Mouse (Mus musculus) telencephalon, adult 2 months (tissue): Measurements from ENCODE around the gene Fcrla.

Source experiments
- DNase-seq: peaks from one replicate; pipeline ENCODE4 v3.0.0-alpha.2; 2011; ENCODE audit warnings: low read depth, low spot score

The Fcrla gene

DNA sequence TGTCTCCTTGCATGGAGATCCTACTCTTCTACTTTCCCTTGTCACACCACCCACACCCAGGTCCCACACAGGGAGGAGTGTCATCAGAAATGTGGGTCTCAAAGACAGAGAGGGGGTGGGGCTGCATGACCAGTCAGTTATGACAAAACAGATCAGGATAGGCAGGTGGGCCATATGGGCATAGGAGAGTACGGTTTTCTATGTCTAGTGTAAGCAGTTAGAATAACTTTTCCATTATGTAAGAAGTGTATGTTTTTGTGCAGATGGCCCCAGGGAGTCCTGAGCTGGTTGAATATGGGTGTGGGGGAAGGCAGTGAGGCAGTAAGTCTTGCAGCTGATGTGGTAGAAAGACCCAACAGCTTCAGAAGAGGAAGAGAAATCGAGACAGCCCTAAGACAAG, 1.1 kb upstream of the Fcrla start:
- no peak for DNase-seq

DNA sequence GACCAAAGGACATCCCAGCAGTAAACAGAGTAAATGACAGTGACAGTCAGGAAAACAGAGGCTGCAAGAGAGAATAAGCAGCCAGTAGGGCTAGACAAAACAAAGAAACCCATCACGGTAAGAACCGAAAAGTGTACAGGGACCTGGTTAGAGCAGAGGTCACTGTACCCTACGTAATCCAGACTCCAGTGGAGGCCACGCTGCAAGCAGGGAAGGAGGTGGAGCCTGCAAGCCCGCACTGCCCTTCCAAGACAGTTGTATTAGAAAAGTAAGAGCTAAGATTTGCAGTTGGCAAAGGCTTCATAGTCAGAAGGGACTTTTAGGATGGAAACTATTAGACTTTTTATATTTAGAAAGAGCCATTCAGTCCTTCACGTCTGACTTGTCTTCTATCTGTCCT, 442 bp downstream of the Fcrla start:
- DNase-seq: no peak

DNA sequence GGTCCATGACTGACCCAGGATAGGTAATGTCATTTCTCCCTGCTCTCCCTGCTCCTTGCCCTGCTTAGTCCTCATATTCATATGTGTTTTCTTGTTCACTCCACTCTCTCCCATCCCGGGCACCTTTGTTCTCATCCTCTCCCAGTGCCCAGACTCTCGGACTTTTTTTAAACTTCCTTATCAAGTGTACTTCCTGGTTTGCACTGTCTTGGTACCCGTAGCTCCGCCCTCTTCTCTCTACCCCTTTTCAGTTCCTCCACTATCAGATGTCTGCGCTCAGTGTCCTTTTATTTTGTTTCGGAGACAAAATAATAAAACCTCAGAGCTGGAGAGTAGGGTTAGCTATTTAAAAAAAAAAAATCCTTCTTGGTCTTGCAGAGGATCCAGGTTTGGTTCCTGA, 2.9 kb downstream of the Fcrla start:
- no peak for DNase-seq

DNA sequence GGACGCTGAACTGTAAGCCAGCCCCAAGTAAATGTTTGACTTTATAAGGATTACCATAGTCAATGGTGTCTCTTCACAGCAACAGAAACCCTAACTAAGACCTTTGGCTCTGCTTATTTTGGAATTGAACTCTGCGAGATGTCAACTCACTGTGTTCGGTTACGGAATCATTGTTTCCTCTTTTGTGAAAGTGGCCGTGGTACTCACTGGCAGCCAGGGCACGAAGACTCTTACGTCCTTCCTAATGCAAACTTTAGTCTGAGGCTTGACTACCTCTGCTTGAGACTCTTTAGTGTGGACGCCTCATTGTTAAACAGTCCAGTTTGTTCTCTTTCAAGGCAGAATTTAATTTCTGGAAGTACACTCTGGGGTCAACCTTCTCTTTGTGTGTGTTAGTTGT, 8.1 kb downstream of the Fcrla start:
- DNase-seq: no peak

DNA sequence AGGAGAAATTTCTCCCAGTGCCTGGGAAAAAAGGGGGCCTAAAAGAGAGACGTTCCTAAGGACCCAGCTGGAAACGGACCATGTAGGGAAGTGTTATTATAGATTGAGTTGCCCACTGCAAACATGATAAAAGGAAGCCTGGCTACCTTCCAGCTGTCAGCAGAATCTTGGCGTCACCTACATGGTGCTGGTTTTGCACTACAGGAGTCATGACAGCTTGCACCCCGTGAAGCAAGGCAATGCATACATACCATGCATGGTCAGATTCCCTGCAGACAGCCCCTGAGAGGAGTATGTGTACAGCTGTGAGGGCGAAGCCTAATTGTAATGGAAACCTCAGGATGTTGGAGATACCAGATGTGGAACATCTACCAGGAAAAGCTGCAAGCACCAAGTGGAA, 11.7 kb downstream of the Fcrla start:
- no peak for DNase-seq

DNA sequence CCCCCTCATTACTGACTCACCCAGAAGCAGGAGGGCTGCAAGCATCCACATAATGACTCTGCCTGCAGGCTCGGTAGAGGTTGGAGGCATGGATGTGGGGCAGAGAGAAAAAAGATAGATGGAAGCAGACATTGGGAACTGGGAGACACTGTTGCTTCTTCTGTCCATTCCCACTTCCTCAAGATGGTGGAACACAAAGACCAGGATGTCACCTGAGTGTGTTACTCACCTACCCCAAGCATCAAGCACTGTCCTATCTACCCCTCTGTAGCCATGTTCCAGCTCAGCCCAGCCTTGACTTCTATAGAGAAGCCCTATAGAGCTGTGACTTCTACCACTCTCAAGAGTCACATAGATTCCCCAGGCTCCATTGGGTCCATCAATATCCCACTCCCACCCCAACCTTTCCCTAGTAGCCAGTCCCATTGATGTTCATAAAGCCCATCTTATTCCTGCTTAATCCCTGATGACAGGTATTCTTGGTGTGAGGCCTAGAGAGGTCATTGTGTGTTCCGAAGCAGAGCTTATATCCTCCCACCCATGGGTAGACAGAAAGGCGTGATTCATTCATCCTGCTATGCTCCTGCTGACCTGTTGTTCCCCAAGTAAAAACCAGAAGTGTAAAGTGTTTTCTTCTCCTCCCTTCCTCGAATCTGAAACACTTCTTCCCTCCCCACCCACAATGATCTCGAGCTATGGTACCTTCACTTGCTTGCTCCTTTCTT, 14.3 kb downstream of the Fcrla start, which contains the start of gene Fcrlb:
Fcrlb (minus strand) TSS at position 51 of the 725 bp plus-strand sequence.
- DNase-seq: no peak

DNA sequence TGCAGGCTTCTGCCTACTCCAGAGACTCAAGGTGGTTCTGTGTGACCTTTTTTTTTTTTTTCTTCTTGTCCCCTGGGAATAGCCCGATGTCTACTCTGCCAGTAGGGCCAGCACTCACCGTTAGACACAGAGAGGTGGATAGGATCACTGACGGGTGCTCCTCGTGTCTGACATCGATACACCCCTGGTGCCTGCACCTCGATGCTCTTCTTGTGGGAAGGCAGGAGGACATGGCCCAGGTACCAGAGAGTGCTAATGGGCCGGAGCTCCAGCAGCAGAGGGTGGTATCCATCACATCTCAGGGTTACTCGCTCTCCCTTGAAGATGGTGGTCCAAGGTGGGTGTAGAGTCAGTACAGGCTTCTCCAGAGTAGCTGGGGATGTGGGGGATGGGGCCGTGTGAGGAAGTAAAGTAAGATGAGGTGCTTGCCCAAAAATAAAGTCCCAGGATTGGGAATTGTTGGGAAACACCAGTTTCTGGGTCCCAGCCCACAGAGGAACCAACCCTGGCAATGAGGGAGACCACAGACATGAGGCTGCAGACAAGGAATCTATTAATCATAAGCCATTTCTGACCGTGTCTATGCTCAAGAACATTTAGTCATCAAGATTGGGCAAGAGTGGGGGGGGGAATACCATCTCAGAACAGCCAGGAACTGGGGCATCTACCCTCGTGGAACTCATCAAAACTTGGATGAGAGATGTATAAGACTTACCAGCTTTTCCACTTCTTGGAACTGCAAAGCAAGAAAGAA, 15.3 kb downstream of the Fcrla start:
- no peak for DNase-seq

DNA sequence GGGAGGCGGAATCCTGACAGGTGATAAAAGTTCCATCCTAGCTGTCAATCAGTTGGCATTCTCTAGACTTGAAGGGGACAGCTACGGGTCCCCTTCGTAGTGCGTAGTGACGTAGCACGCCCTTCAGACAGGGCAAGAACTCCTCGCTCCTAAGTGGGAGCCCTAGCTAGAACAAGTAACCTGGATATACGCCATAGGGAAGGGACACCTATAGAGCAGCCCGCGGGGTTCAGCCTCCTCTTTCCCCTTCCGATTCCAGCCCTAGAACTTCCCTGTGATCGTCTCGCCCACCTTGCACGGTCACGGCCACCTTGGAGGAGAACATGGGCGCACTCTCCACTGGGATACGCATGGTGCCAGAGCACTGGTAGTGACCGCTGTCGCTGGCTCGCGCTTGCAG, 19.0 kb downstream of the Fcrla start:
- DNase-seq: no peak

DNA sequence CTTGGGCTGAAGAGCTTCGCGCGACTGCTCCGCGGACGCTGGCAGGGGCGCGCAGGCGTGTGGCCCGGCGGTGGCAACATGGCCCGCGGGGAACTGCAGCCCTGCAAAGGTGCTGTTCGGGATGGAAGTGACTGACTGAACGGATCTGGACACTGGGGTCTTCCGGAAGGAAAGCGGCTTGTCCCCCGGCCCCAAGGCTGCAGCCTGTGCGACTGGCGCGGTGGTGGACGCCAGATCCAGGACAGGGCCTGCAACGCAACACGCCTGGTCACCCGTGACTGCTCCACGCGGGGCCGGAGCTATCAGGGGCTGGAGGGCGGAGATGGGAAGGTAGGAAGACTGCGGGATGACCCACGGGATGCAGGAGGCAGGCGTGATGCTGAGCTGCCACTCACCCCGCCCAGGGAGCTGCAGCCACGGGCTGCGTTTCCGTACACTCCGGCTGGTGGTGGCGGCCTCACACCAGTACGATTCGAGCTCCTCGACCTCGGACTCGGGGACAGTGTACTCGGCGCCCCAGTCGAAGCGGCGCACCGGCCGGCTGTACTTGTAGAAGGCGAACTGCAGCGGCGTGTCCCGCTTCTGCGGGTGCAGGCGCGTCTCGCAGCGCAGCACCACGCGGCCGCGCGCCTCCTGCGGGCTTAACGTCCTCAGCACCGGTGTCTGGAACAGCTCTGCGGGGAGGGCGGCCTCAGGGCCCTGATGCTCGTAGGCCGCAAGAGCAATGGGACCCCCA, 19.8 kb downstream of the Fcrla start:
- no peak for DNase-seq

DNA sequence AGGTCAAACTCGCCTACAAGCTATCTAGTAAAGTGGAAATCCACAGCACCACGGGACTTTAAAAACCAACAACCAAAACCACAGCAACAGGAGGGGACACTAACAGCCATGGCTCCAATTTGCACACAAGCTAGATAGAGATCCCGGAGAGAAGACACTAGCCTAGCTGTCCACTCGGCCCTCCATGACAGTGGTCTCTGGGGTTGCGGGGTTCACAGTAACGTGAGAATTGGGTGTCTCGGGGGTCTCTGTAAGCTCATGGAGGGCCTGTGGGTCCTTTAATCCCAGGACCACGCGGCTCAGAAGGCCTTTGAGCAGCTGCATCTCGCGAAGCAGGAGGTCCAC, 20.3 kb downstream of the Fcrla start:
- DNase-seq: no peak

DNA sequence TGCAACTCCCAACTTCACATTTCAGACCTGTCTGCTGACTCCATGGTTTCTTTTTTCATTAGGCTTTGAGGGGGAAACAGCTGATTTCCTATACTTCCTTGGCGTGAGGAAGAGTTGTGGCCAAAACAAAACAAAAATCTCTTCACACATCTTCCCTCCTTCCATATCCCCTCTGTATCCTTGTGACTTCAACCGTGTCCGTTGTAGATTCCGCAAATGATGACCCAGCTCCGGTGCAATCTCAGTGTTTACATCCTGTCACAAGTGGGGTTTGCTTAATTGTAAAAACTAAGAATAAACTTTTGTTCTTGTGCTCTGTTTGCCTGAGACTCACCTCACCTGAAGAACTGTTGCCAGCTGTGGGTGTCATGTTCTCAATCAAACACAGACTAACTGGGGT, 23.9 kb downstream of the Fcrla start:
- DNase-seq: no peak

DNA sequence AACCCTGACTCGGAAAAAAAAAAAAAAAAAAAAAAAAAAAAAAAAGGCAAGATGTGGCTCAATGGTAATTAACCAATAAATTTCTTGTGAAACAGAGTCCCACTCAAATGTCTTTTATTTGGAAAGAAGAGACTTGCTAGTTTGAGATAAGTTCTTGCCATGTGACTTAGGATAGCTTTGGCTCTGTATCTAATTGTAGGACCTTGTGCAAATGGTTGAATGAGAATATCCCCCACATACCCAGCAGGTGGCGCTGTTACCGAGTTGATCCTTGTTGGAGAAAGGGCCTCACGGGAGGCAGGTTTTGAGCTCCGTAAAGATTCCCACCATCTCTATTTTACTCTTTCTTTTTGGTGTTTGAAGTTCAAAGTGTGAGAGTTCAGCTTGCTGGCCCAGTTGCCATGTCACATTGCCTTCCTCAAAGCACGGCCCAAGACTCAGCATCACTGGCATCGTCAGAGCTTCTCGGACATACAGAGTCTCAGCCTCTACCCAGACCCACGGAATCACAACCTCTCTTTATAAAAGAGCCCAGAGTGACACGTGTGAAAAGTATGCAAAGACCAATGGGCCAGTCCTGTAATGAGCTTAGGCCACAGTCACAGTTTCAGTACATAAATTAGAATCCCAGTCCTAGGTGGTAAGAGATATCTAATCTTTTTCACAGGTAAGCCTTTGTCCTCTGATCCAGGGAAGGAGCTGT, 25.7 kb downstream of the Fcrla start:
- peak; percentile 50 for DNase-seq

DNA sequence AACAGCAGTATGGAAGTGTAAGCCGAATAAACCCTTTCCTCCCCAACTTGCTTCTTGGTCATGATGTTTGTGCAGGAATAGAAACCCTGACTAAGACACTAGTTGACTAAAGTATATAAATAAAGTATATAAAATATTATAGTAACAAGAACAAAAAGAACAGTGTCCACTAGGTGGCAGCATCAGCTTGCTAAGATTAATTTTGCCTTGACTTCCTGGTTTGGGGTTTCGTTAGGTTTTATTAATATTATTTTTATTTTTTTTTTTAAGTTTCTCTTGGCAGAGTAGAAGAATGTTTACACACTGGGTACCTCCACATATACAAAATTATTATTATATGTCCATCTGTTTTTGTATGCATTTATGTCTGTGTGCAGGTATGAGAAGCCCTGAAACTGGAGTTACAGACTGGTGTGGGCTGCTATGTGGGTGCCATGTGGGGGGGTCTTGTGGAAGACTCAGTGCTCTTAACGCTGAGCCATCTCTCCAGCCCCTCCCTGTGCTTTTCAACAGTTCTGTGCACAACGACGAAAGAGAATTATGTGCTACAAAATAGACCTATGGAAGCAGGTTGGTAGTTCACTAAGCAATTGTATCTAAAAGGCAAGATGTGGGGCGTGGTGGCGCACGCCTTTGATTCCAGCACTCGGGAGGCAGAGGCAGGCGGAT, 26.4 kb downstream of the Fcrla start:
- peak; percentile 44 for DNase-seq

DNA sequence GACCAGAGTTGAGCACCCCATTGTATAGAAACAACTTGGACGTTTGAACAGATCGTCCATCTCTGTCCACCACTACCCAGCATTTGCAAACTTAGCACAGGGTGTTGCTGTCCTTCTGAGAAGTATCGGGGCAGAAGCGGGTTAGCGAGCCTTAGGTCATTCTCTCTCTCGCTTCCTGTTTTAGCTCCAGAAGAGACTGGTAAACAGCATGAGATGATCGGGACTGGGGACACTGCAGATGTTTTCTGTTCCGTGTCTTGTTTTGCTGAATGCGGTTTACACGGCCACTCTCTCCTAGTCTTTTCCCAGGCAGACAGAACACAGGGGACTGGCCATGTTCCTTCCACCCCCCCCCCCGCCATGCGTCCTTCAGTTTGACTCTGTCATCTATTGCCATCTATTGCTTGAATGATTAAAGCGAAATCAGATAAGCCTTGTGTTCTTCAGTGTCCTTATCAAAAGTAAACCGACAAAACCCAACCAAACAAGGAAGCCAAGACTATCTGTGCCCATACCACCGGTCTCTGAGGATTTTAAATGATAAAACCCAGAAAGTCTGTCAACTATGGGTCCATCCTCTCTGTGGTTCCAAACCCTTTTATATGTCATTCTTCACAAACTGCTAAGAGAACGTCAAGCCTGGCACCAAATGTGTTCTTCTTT, 28.8 kb downstream of the Fcrla start:
- peak; percentile 31 for DNase-seq

DNA sequence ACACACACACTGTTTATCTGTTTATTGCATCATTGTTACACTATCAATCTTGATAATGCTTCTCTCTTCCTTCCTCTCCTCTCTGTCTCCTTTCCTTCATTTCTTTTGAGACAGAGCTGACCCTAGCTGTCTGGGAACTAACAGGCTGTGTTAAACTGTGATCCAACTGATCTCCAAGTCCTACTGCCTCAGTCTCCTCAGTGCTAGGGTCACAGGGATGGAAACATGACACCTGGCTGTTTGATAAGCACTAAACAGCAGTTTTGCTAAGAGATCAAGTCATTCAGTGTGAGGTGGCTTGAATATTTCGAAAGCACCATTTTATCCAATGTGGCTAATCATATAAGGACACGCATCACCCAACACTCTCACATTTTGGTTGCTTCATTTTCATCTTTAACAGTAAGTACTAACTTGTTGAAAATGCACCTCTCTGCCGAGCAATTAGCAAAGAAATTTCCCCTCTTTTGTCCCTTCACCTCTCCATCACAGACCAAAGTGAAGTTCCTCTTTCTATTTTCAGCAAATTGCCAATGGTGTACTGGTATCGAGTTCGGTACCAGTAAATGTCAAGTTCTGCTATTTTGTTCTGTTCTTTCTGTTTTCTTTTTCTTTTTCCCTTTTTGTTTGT, 30.6 kb downstream of the Fcrla start:
- DNase-seq: no peak

DNA sequence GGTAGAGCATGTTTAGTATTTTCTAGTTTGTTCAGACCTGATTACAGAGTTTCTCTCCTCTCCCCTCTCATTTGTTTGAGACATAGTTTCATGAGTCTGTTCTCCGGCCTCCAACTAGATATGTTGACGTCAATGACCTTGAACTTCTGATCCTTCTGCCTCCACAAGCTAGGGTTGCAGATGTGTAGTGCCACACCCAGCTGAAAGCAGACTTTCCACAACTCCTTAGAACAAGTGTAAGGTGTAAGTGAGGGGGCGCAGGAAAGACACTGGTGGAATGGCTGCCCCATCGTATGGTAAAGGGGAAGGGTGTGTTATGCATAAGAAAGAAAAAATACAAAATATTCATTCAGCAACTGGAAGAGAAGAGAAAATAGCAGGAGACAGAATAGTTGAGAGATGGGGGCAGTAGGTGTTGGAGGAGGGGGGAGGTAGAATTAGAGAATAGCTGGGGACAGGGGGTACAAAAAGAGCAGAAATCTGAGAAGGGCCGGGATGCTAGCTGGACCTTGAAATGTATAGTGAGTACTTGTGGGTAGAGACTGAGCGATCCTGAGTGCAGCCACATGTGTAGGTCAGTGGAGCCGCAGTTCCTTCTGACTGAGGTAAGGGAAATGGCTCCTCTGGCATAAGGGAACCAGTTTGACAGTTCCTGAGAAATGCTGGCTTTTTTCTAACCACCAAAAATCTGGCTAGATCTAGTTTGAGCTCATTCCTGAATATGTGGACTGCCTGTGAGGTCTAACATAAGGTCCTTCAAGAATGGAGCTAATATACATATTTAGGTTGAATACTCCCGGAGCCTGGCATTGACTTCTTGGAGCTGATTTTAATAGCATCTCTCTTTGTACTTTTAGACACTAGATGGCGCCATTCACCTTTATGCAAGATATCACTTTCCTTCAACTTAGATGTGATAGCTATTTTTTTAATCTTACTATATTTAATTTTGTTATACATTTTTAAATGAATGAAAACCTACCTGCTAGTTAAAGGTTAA, 32.5 kb downstream of the Fcrla start:
- peak; percentile 46 for DNase-seq

DNA sequence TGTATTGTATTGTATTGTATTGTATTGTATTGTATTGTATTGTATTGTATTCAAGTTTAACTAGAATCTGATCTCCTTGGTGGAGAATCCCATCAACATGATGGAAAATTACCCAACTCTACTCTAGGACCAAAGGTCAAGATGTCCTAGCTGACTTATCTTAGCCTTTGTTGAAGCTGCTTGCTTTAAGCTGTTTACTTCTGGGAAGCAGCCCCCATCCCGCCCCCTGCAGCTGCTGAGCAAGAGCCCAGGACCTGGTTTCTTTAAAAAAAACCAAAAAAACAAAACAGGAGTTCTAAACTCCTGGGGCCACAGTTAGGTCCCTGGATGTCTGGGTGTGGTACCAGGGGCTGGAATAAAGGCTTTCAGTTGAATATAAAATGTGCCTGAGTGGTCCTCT, 35.1 kb downstream of the Fcrla start:
- no peak for DNase-seq

DNA sequence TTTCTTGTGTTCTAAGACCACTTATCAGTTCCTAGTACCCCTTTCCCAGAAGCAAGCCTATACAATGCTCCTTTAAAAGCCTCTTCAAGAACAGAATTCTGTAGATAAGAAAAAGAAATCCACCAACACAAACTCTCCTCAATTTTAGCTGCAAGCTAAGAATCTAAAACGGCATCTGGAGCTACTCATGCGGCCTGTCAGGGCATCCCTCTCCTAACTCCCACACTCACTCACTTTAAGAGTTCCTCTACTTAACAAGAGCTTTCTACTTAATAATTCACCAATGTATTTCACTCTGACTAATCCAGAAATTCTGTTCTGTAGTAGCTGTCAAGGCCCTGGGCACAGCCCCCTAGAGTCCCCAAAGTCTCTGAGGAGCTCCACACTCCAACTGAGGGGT, 35.7 kb downstream of the Fcrla start:
- no peak for DNase-seq

DNA sequence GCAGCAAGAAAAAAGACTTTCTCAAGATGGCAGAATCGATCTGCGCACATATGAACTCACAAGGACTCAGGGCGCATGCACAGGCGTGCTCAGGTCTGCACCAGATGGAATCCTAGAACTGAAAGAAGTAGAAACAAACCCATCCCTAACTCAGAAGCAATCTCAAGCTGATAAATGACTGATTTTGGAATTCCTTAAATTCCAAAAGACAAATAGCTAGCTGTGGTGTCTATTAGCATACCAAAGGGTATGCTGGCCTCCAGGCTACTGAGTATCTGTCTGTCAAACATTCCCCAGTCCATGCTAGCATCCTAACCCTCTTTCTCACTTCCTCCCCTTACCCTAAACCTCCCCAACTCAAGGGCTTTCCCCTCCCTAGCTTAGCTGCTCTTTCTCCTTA, 38.1 kb downstream of the Fcrla start:
- DNase-seq: no peak
